ENCODE assay signal across 8 mouse cellular contexts in genomic region chrX:12873698-12874144, GRCm38 (mm10).
DNase-seq lines count a peak whose midpoint lies in the region; ATAC-seq and TF ChIP-seq lines count a peak whose summit lies in the region.

No protein-coding gene starts in this region.

- H3K4me3 ChIP-seq in gastrocnemius, adult 2 months = peak overlapping the region; percentile 60
- H3K4me3 ChIP-seq in hindbrain, postnatal 0 days (ENCODE audit: low read length) = peak overlapping the region; percentile 27
- H3K4me3 ChIP-seq in left cerebral cortex, adult 2 months = peak overlapping the region; percentile 43
- H3K4me3 ChIP-seq in macrophage (ENCODE audit: inconsistent target) = peak overlapping the region; percentile 15; the same call in 1 of the 2 replicates

- H3K9ac ChIP-seq in hindbrain, postnatal 0 days (replicated peaks; ENCODE audit: low read length) = peak overlapping the region; percentile 38; the same call in 1 of the 2 replicates

- peak; percentile 52 for DNase-seq in T-cell, adult 2 months (ENCODE audit: low spot score)
- DNase-seq in cerebellum, postnatal 4 days (ENCODE audit: low spot score in 2 of 2) = peak; percentile 53 to 80
- peak; percentile 78 for DNase-seq in gastrocnemius, adult 2 months
- peak; percentile 89 for DNase-seq in hindbrain, postnatal 0 days (ENCODE audit: low spot score)
- peak; percentile 74 to 80 for DNase-seq in left cerebral cortex, adult 2 months (ENCODE audit: extremely low spot score in 1 of 2, low spot score in 2 of 2)
- peak; percentile 80 to 82 for DNase-seq in right cerebral cortex, adult 2 months (ENCODE audit: low spot score in 2 of 2)
- DNase-seq in urinary bladder, postnatal 10 days (ENCODE audit: low spot score) = peak; percentile 11

- no peaks in the 10 kb centered on the region for H3K36me3 ChIP-seq in hindbrain, postnatal 0 days (ENCODE audit: insufficient read depth, low read length)
- no peaks in the 10 kb centered on the region for H3K36me3 ChIP-seq in macrophage (ENCODE audit: inconsistent target)

- peak; percentile 81 for TF ChIP-seq CTCF in gastrocnemius, adult 2 months (IDR thresholded peaks at IDR 0.05)
- peak; percentile 89 for TF ChIP-seq CTCF in hindbrain, postnatal 0 days (IDR thresholded peaks at IDR 0.05; ENCODE audit: low read depth)
- TF ChIP-seq CTCF in left cerebral cortex, adult 2 months (IDR thresholded peaks at IDR 0.05) = peak; percentile 76

- no peaks in the 10 kb centered on the region for H3K9me3 ChIP-seq in hindbrain, postnatal 0 days (ENCODE audit: low read length)

- H3K27me3 ChIP-seq in hindbrain, postnatal 0 days (ENCODE audit: insufficient read depth, low read length) = no peaks in the 10 kb centered on the region

- peak overlapping the region; percentile 69 for H3K27ac ChIP-seq in gastrocnemius, adult 2 months
- H3K27ac ChIP-seq in hindbrain, postnatal 0 days = peak overlapping the region; percentile 75
- peak overlapping the region; percentile 76 for H3K27ac ChIP-seq in left cerebral cortex, adult 2 months
- 0 out of 2 replicates have a peak overlapping the region, but pooled peaks have one; percentile 7 for H3K27ac ChIP-seq in macrophage

- no peaks in the 10 kb centered on the region for H3K4me1 ChIP-seq in hindbrain, postnatal 0 days (ENCODE audit: insufficient read depth, low read length)

- 52% methylated on average over 22 of the region's 22 CpGs for WGBS in hindbrain, postnatal 0 days
- 53% methylated on average over 13 of the region's 22 CpGs for whole genome bisulfite sequencing in macrophage (ENCODE audit: missing documents)

- ATAC-seq in hindbrain, postnatal 0 days = peak; percentile 94

- intact Hi-C loops in gastrocnemius, adult 2 months (cut with DNase I) = loop anchor here (1.0 to 10.0 kb wide), 2 partner anchors 33 to 191 kb away; no protein-coding TSS in a partner anchor
- intact Hi-C loops in left cerebral cortex, adult 2 months (cut with DNase I) = loop anchor here (5.0 to 10.0 kb wide), 2 partner anchors 199 kb away; partner anchors contain the start of genes 1810030O07Rik and Usp9x

- H3K79me2 ChIP-seq in macrophage (ENCODE audit: inconsistent target) = no peaks in the 10 kb centered on the region

- peak overlapping the region; percentile 42 for H3K4me2 ChIP-seq in hindbrain, postnatal 0 days (ENCODE audit: low read depth, low read length)

Comparison
In these comparisons a context has a peak if more than half of its experiments do, and no peak if none do; other contexts are left out.
1. Peak in every context shown above with its lines: DNase-seq, ATAC-seq, H3K4me3 ChIP-seq and H3K27ac ChIP-seq.
2. DNase-seq: peak in every context shown above with its lines; median percentile 89 in hindbrain, postnatal 0 days; 81 in right cerebral cortex, adult 2 months; 78 in gastrocnemius, adult 2 months; 77 in left cerebral cortex, adult 2 months; 66 in cerebellum, postnatal 4 days; 52 in T-cell, adult 2 months; 11 in urinary bladder, postnatal 10 days.
3. H3K27ac ChIP-seq: peak in every context shown above with its lines; median percentile 76 in left cerebral cortex, adult 2 months; 75 in hindbrain, postnatal 0 days; 69 in gastrocnemius, adult 2 months; 7 in macrophage.